Mouse (Mus musculus): ENCODE results near the gene Tex38.

The Tex38 gene

GRCm38 (mm10) chr4:115780918-115781317 is at the start of gene Tex38:
TSS of gene Tex38 (minus strand) at chr4:115781018.
- DNase-seq (ENCODE audit: low spot score) = no peak

DNA sequence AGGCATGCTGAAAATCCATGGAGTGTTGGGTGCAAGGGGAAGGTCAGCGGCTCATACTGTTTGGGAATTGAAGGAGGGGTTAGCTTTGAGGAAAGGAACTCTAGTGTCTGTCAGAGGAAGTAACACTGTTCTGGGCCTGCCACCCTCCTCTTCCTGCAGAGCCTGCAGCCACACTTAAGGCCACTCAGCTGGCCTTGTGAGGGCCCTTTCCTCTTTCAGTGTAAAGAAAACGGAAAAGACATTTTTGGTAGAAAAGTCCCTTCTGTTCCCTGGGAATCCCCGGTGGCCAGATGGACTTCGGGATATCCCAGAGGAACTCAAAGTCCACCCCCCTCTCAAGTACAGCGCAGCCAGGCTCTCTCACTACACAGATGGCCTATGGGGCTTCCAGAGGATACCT is 49.7 kb upstream of the Tex38 start:
- DNase-seq (ENCODE audit: low spot score) = no peak

GRCm38 (mm10) chr4:115828572-115828902 is 47.7 kb upstream of the Tex38 start:
- no peak for DNase-seq (ENCODE audit: low spot score)

GRCm38 (mm10) chr4:115827888-115828571 is 47.2 kb upstream of the Tex38 start, which contains the start of gene Mob3c:
TSS of gene Mob3c (plus strand) at chr4:115828092.
- DNase-seq (ENCODE audit: low spot score) = peak; percentile 82

DNA sequence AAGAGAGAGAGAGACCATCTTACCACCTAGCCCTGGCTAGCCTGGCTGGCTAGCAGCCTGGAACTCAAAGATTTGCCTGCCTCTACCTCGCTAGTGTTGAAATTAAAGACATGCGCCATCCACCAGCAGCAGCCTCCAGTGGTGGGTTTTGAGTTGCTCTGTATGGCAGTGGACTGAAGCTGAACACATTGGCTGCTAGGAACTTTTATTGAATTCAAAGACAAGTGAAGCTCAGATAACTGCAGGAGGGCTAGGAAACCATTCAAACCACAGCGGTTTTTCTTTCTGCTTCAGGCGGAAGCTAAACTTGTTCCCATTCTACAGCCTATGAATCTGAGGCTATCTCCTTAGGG is 46.7 kb upstream of the Tex38 start:
- DNase-seq (ENCODE audit: low spot score) = no peak

- DNase-seq (ENCODE audit: low spot score) = no peak
Measured at GRCm38 (mm10) chr4:115827066-115827465, 46.2 kb upstream of the Tex38 start.

GRCm38 (mm10) chr4:115825271-115825670 is 44.5 kb upstream of the Tex38 start:
- no peak for DNase-seq (ENCODE audit: low spot score)

GRCm38 (mm10) chr4:115824178-115824577 is 43.4 kb upstream of the Tex38 start:
- DNase-seq (ENCODE audit: low spot score) = no peak

DNA sequence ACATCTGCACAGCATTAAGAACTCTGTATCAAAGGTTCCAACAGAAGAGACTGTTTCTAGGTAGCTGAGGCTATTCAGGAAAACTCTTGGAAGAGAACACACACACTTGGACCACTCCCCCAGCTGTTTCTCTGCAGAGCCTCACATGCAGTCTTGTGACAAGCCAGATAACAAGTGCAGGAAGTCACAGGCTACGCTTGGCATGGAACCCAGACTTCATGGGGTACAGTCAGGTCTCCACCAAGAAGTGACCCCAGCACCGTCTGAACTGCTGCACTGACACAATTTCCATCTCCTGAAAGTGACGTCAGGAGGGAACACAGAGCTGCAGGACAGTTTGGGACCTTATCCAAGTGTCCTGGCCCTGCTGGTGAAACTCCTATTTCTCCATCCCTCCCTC is 41.1 kb upstream of the Tex38 start:
- no peak for DNase-seq (ENCODE audit: low spot score)

DNA sequence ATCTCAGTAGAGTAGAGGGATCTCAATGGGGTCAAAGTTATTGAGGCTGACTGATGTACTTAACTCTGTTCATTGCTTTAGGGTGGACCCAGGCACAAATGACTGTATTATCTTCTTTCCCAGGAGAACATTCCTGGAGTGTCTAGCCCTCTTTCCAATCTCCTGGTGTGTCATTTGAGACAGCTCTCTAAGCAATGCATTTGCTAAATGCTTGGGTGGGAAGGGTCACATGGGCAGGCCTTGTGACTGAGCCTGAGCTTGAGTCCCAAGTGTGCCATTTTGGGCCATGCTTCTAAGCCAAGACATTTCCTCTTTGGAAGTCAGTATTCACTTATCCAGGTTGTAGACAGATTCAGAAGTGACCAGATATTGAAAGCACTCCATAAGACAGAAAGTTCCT is 40.6 kb upstream of the Tex38 start:
- no peak for DNase-seq (ENCODE audit: low spot score)

DNA sequence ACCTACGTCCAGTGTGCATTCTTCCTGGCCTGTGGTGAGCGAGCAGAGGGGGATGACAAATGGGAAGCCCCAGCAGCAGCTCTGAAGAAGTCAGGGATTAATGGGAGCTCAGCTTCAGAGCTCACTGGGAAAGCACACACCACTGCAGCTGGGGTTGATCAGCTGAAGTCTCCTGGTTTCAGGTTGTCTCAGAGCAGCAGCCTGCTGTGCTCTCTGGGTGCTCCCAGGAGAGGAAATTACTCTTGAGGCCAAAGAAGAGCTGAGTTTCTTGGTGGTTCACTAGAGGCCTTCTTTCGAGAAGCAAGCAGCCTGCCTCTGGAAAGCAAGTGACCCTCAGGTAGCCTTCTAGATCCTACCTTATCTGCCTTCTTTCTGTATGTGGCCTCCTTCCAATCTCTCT is 40.1 kb upstream of the Tex38 start:
- no peak for DNase-seq (ENCODE audit: low spot score)

DNA sequence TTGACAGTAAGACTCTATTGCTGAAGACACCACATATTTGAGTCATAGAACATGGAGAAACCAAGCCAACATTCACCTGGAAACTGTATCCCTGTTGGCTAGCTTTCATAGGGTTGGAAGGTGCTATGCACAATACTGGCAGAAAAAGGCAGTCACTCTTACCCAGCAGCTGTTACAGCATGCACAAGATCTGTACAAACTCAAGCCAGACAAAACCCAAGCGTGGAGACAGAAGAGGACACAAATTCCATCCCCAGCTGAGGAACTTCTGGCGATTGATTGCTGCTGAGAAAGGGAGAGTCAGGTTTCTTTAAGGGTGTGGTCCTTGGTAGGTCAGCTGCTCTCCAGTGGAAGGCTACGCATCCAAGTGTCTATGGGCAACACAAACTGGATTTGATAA is 39.4 kb upstream of the Tex38 start:
- DNase-seq (ENCODE audit: low spot score) = no peak

DNA sequence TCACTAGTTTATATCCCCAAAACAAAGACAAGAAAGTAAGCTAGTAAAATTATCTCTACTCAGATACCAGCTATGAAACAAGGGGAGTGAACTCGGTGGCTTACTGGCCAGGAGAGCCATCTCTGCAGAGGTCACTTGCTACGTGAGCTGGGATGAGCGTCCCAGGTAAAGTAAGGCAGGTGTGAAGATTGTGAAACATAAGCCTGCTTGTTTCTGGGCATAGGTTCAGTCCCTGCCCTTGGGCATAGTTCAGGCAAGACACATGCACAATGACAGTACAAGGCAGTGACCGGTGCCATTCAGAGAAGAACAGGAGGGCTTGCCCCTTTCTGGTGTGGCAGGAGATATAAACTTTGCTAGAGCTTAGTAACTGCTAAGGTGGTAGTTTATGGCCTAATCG is 34.8 kb upstream of the Tex38 start:
- no peak for DNase-seq (ENCODE audit: low spot score)

GRCm38 (mm10) chr4:115812326-115812725 is 31.5 kb upstream of the Tex38 start:
- DNase-seq (ENCODE audit: low spot score) = no peak

DNA sequence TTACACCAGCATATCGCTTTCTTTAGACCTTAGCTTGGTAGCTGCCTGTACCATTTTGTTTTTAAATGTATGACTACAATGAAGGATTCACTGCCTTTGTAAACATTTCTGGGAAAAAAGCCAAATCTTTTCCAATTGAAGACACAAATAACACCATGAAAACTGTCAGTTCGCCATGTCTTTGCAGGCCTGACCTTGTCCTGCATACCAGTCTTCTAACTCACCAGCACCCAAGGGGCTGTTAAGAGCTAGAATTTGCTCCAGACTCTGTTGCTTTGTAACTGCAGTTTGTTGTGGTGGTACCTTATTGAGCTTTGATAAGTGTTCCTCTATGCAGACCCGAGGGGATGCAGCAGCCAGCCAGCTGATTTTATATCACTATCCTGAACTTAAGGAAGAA is 19.2 kb upstream of the Tex38 start:
- DNase-seq (ENCODE audit: low spot score) = no peak

GRCm38 (mm10) chr4:115795360-115795759 is 14.5 kb upstream of the Tex38 start:
- no peak for DNase-seq (ENCODE audit: low spot score)

- no peak for DNase-seq (ENCODE audit: low spot score)
Measured at GRCm38 (mm10) chr4:115790864-115791263, 10.0 kb upstream of the Tex38 start.

- DNase-seq (ENCODE audit: low spot score) = no peak
Measured at GRCm38 (mm10) chr4:115785511-115786034, 4.8 kb upstream of the Tex38 start.

DNA sequence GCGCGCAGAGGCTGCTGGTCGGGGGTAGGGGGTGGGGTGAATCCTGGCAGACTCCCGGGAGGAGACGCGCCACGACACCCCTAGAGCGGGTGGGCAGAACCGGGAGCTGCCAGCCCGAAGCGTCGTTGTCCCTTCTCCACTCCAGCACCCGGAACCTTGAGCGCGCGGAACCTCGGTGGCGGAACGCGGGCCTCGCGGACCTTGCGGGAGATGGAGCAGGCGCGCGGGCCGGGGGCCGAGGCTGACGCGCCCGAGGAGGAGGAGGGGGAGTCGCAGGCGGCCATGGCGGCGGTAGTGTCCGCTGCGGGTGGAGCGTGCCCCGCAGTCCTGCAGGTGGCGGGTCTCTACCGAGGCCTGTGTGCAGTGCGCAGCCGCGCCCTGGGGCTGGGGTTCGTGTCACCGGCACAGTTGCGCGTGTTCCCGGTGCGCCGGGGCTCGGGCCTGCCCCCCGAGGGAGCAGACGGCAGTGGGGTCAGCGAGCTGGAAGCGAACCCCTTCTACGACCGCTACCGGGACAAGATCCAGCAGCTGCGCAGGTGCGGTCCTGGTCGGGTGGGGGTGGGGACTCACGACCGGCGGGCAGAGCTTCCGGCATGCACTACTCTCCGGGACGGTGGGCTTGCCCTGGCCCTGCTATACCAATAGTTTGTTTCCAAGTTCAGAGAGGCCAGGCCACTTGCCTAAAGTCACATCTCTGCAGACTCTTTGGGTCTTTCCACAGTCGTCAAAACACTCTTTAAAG is 4.1 kb upstream of the Tex38 start, which contains the start of gene Atpaf1:
TSS of gene Atpaf1 (plus strand) at position 44 of the 742 bp plus-strand sequence.
- peak; percentile 75 for DNase-seq (ENCODE audit: low spot score)

- no peak for DNase-seq (ENCODE audit: low spot score)
Measured at GRCm38 (mm10) chr4:115782026-115782805, 1.4 kb upstream of the Tex38 start.

DNA sequence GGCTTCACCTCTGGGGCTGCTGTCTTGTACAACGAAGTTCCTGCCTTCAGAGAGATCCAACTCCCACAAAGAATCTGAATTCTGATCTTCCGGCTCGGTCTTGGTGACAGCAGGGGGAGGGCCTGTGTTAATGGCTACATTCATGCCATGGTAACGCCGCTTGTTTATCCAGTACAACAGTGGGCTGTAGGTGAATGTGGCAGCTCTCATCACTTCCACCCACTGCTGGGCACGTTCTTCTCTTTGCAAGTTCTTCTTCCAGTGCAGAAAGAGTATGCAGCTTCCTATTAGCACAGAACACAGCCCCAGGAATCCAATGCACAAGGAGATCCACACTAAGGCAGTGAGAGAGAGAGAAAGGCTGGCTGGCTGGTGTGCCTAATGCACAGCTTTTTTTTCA is 549 bp downstream of the Tex38 start:
- DNase-seq (ENCODE audit: low spot score) = no peak

- no peak for DNase-seq (ENCODE audit: low spot score)
Measured at GRCm38 (mm10) chr4:115777627-115778026, 3.2 kb downstream of the Tex38 start.

- DNase-seq (ENCODE audit: low spot score) = no peak
Measured at GRCm38 (mm10) chr4:115775056-115775455, 5.8 kb downstream of the Tex38 start.

Measured in retina, embryonic 14.5 days (tissue).